Mouse (Mus musculus): Measurements from ENCODE around the gene Sugct.

GRCm38 (mm10) chr13:17642294-17642693, 53.1 kb downstream of the Sugct start:
- TF ChIP-seq CTCF (IDR thresholded peaks at IDR 0.05; ENCODE audit: low read depth) (peak; percentile 50), EP300 (IDR thresholded peaks at IDR 0.05; ENCODE audit: low read depth) (no peak)
